Mouse (Mus musculus): Measurements from ENCODE around the gene Txn2.
"Not testable (repeated sequence)": the region's sequence is repeated elsewhere in the genome, so short reads cannot be mapped to it uniquely, and the experiment has no call there.

The Txn2 gene

DNA sequence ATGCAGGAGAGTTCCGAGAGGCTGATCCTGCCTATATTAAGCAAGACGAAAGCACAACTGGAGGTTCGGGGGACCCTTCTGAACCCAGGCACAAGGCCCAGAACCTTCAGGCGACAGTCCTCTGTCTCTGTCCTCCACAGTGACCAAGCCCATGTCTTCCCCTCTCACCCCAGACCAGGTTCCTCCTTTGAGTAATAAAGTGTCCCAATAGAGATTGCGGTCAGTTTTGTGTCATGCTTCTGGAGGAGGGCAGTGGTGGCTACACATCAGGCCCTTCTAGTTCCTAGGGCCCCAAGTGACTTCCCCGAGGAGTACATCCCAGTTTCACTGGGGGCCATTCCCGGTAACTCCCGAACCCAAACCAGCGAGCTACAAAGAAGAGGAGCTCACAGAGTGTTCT lies 54.0 kb downstream of the Txn2 start:
- DNase-seq, result no peak

DNA sequence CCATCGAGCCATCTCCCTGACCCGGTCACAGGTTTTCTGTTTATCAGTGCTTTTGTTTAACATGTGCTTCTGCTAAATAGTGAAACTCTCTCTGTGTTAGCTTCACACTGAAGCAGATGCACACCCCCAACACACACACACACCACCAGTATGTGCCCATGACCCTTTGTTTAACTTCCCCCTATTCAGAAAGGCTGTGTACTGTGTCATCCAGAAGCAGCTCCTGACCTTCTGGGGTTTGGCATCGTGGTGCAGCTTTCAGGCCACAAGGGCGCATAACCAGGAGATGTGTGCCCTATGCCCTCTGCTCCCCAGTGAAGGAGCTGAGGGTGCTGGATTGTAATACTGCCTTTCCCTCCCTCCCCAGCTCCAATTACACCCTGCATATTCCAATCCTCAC lies 54.5 kb downstream of the Txn2 start:
- no peak for DNase-seq

DNA sequence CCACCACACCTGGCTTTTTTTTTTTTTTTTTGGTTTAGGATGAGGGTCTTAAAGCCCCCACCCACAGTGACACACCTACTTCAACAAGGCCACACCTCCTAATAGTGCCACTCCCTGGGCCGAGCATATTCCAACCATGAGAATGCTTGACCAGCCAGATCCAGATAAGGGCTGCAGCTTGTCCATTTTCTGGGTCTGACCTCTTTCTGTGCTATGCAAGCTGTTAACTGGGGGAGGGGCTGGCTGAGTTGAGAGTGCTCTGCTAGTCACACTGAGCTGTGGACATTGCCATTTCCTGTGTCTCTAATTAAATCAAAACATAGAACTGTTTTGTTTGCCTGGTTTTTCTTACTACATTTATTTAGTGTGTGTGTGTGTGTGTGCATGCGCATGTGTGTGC lies 55.2 kb downstream of the Txn2 start:
- peak in 1 of 2 experiments; percentile 30 for DNase-seq

DNA sequence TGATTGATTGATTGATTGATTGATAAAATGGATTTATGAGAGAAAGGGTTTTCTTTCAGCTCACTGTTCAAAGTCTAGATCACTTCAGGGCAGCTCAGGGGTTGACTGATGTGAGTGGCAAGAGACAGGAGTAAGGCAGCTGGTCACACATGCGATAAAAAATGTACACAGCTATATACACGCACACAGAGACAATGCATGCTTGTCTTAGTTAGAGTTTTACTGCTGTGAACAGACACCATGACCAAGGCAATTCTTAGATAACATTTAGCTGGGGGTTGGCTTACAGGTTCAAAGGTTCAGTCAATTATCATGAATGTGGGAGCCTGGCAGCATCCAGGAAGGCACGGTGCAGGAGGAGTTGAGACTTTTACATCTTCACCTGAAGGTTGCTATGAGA lies 55.8 kb downstream of the Txn2 start:
- DNase-seq, result no peak

DNA sequence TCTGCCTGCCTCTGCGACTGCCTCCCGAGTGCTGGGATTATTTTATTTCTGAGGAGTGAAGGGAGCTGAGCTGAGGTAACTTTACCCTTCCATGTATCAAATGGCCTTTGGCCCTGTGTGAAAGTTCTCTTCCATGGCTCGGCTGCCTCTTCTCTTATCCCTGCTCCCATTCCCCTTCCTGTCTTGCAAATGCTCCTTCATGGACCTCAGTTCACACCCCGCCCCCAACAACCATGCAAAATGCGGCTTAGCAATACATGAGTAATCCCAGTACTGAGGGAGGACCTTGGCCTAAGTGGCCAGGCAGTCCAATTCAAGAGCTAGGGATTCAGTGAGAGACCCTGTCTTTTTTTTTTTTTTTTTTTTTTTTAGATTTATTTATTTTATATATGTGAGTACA lies 60.5 kb downstream of the Txn2 start:
- no peak for DNase-seq

DNA sequence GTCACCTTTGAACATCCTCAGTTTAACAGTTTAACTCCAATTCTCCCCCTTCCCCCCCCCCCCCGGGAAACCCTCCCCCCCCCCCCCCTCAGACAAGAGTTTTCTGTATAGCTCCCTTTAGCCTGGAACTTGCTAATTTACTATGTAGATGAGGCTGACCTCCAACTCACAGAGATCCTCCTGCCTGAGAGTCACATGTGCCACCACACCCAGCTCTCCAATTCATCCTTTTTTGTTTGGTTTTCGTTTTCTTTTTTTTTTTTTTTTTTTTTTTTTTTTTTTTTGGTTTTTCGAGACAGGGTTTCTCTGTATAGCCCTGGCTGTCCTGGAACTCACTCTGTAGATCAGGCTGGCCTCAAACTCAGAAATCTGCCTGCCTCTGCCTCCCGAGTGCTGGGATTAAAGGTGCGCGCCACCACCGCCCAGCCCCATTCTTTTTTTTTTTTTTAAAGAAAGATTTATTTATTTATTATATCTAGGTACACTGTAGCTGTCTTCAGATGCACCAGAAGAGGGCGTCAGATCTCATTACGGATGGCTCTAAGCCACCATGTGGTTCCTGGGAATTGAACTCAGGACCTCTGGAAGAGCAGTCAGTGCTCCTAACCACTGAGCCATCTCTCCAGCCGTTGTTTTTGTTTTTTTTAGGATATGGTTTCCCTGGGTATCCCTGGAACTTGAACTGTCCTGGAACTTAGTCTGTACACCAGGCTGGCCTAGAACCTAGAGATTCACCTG lies 61.4 kb downstream of the Txn2 start:
- not testable (repeated sequence) for DNase-seq

DNA sequence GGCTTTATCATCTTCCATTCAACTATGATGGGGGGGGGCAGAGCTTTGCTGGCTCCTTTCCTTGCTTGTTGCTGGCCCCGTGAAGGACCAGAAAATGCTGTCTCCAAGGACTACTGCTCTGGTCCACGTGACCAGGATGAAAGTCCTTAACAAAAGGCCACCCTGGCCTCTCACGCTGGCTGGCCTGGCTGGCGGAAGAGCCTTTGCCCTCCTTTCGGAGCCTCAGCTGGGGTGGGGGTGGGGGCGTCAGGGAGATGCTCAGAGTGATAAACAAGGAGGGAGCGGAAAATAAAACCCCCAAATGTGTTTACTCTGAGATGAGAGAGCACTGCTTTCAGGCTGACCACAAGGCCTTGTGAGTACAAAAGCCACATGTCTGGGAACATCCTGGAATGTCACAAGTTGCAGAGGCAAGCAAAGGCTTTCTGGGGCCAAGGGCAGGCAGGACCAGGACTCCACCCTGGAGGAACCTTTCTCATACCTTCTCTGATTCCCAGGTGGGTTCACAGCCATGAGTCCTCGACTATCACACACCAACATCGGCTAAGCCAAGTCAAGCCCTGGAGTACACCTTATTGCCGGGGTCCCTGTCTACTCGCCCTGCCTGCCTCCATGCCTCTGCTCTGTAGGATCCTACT lies 62.1 kb downstream of the Txn2 start:
- DNase-seq, result no peak
